Mouse (Mus musculus) left cerebral cortex, postnatal 25 days (tissue): ENCODE data around the gene Sox18. TPM values are rescaled to one million over a fixed set of nuclear protein-coding genes. Genes with fewer than 3 reads are reported as not detected.

ENCODE experiments used
- DNase-seq, 2 experiments: peaks; one replicate each; pipeline ENCODE4 v3.0.0; 2022; ENCODE audit warnings: low spot score in 2 of 2, mixed read lengths in 1 of 2
- intact Hi-C: fragments of 180-260 bp; cut with DNase I; formaldehyde crosslinking; loops from one replicate; pipeline ENCODE4 v1.15.1; 2025
- total RNA-seq, 2 experiments: library from RNA; stranded (reverse); gene quantifications; 2 replicates each; pipeline ENCODE4 v1.2.3; 2021

Sox18 gene
- total RNA-seq, 2 experiments from 2014 or later, result 10.9 to 11.4 TPM

DNA sequence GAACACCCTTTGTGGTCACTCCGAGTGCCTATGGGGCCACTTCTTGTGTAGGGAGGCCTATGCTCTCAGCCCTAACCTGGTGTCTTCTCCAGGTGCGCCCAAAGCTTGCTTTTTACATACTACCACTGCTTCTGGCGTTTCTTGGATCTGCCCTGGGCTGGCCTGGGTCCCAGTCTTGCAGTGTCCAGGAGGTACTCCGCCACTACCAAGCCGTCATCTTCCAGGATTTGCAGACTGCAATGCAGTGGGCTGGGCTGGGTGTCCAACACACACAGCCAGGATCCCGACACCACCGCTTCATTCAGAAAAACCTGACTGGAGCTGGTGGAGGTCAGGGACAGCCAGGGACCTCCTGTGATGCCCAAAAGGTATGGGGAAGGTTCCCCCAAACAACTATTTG, 12.9 kb downstream of the Sox18 start:
- no peak for DNase-seq
- intact Hi-C loops, result loop anchor here (2.0 to 5.0 kb wide), 2 partner anchors 20 to 49 kb away; no protein-coding TSS in a partner anchor

- intact Hi-C loops, result loop anchor here (5.0 kb wide), 1 partner anchor 50 kb away; no protein-coding TSS in a partner anchor
- DNase-seq, result no peak
Measured at GRCm38 (mm10) chr2:181657441-181657840, 14.0 kb downstream of the Sox18 start.

DNA sequence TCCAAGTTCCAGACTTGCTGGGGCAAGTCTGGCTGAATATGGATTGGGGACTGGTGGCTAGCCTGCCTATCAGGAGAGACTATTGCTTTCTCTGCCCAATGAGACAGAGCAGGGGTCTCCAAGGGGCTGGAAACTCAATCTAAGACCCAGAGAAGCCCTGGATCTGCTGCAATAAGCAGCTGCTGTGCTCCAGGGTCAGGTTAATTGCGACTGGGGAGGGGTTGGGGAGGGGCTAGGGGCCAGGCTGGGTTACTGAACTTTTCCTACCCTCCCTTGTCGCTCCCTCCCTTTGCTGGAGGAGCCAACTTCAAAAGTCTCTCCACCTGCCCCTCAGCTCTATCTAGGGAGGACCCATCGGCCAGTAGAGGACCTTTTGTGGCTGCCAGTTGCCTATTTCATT, 14.7 kb downstream of the Sox18 start, which contains the start of gene Gm29797:
Gene Gm29797 (plus strand): TSS at position 301 of the 400 bp plus-strand sequence.
- intact Hi-C loops, result loop anchor here (5.0 kb wide), 1 partner anchor 51 kb away; no protein-coding TSS in a partner anchor
- DNase-seq, result no peak

DNA sequence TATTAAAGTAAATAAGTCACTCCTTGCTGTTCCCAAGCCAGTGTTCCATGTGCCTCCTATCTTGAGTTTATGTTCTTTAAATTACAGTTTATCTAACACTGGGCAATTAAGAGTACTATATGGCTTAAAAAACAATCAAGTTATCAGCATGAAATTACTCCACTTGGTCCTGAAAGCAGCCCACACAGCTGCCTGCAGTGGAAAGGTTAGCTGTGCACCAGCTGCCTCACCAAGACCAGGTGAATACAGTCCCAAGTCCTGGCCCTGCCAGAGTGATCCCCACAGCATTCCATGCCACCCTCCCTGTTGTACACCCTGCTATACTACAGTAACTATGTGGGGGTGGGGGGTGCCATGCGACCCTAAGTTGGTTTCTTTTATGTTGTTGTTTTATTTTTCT, 17.9 kb downstream of the Sox18 start:
- intact Hi-C loops, result loop anchor here (5.0 kb wide), 1 partner anchor 36 kb away; no protein-coding TSS in a partner anchor
- no peak for DNase-seq

GRCm38 (mm10) chr2:181653065-181653464, 18.4 kb downstream of the Sox18 start:
- no peak for DNase-seq
- intact Hi-C loops, result loop anchor here (5.0 kb wide), 1 partner anchor 36 kb away; no protein-coding TSS in a partner anchor

GRCm38 (mm10) chr2:181648926-181649325, 22.5 kb downstream of the Sox18 start:
- intact Hi-C loops, result loop anchor here (10.0 kb wide), 1 partner anchor 196 kb away; no protein-coding TSS in a partner anchor
- no peak for DNase-seq

- intact Hi-C loops, result loop anchor here (10.0 kb wide), 1 partner anchor 198 kb away; no protein-coding TSS in a partner anchor
- no peak for DNase-seq
Measured at GRCm38 (mm10) chr2:181646626-181647472, 24.6 kb downstream of the Sox18 start.

DNA sequence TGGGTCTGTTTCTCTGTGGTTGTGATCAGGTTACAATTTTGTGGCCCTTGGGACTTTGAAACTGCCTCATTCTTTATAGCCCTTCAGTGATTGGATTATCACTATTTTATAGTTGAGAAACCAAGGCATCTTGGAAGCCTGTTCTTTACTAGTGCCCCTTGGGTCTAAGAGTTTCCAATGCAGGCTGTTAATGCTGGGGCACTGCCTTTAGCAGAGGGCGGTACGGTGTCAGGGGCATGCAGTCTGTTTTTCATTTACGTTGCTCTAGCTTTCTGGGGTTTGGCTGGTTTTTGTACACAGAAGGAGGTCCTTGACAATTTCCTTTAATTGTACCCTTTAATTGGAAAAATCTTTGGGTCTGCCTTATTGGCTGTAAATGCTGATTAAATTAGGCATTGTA, 25.8 kb downstream of the Sox18 start:
- intact Hi-C loops, result loop anchor here (10.0 kb wide), 1 partner anchor 199 kb away; no protein-coding TSS in a partner anchor

DNA sequence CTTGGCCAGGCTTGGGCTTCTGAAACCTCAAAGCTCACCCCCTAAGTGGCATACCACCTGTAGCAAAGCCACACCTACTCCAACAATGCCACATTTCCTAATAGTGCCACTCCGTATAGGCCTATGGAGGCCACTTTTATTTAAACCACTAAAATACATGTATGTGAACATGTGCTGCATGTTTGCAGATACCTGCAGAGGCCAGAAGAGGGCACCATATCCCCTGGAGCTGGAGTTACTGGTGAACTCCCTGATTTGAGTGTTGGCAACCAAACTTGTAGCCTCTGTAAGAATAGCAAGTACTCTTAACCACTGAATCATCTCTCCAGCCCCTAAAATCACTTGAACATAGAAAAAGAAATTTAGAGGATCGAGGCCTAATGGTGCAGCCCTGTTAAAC, 27.1 kb downstream of the Sox18 start:
- DNase-seq, result peak in 1 of 2 experiments; percentile 29
- intact Hi-C loops, result loop anchor here (10.0 kb wide), 1 partner anchor 200 kb away; no protein-coding TSS in a partner anchor

More for the DNA sequence above, 25.8 kb downstream of the Sox18 start:
- DNase-seq, result no peak

DNA sequence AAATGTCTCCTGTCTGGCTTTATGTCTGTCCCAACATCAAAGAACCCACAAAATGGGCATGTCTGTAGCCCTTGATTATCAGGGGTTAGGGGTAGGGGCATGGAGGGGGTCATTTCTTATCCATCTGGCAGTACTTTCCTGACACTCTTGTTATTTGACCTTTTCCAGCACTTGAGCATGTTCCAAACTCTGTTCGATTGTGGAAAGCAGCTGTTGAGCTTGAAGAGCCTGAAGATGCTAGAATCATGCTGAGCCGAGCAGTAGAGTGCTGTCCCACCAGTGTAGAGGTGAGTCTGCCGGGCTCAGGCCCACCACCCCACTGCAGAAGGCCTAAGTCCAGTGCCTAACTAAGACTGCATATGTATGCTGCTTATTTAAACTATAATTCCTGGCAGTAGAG, 35.6 kb downstream of the Sox18 start:
- DNase-seq, result no peak
- intact Hi-C loops, result no loop called here

GRCm38 (mm10) chr2:181632624-181633023, 38.8 kb downstream of the Sox18 start:
- intact Hi-C loops, result no loop called here
- no peak for DNase-seq

DNA sequence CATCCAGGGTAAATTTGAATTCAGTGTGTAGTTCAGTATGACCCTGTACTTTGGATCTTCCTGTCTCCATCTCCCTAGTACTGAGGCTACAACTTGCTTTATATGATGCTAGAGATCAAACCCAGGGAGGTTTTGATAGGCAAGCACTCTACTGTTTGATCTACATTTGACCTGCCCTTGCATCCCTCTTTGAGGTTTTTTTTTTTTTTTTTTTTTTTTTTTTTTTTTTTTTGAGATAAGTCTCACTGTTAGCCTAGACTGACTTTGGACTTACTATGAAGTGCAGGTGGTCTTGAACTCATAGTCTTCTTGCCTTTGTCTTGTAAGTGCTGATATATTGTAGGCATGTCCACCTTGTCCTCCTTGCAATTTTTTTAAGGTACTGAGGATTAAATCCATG, 43.0 kb downstream of the Sox18 start:
- intact Hi-C loops, result no loop called here
- no peak for DNase-seq

DNA sequence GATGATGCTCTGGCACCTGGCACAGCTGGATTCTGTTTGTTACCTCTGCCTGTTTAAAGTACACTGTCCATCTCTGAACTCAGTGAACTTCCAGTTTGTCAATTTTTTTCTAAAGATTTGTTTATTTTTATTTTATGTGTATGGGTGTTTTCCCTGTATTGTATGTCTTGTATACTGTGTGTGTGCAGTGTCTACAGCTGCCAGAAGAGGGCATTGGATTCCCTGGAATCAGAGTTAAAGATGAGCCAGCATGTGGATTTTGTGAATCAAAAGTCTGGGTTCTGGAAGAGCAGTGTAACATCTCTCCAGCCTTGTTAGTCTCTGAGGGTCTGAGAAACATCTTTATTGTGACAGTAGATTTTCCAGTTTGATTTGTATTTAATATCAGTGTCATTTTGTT, 48.0 kb downstream of the Sox18 start:
- DNase-seq, result peak in 1 of 2 experiments; percentile 14
- intact Hi-C loops, result no loop called here

Other genes with a start within 250 kb of the Sox18 start
- gene Zbtb46, start 212.2 kb downstream of the Sox18 start, total RNA-seq, result 10 to 100 TPM; 11.2 to 15.3 TPM
- gene Abhd16b, start 178.4 kb downstream of the Sox18 start, total RNA-seq, result not detected
- gene Tpd52l2, start 174.5 kb downstream of the Sox18 start, total RNA-seq, result 10 to 100 TPM; 74.7 to 76.8 TPM
- 100 to 1,000 TPM; 289 to 296 TPM for gene Dnajc5, start 151.2 kb downstream of the Sox18 start, total RNA-seq
- gene Uckl1, start 86.7 kb downstream of the Sox18 start, total RNA-seq, result 10 to 100 TPM; 44.2 to 50.5 TPM
- gene Prpf6, start 79.8 kb downstream of the Sox18 start, total RNA-seq, result 10 to 100 TPM; 51.0 to 51.7 TPM
- gene Zfp512b, start 78.8 kb downstream of the Sox18 start, total RNA-seq, result 10 to 100 TPM; 76.5 to 89.2 TPM
- 10 to 100 TPM; 19.4 to 20.2 TPM for gene Samd10, start 72.4 kb downstream of the Sox18 start, total RNA-seq
- gene Gm29797, start 14.6 kb downstream of the Sox18 start, total RNA-seq, result not detected
- 10 to 100 TPM; 61.9 to 63.3 TPM for gene Tcea2, start 8.7 kb upstream of the Sox18 start, total RNA-seq
- gene Rgs19, start 22.3 kb upstream of the Sox18 start, total RNA-seq, result 10 to 100 TPM; 30.2 to 35.3 TPM
- not detected for gene Lkaaear1, start 26.8 kb upstream of the Sox18 start, total RNA-seq
- 10 to 100 TPM; 56.1 to 57.3 TPM for gene Oprl1, start 43.4 kb upstream of the Sox18 start, total RNA-seq
- 10 to 100 TPM; 17.4 to 18.1 TPM for gene Myt1, start 91.7 kb upstream of the Sox18 start, total RNA-seq
- gene Pcmtd2, start 166.2 kb upstream of the Sox18 start, total RNA-seq, result 10 to 100 TPM; 78.2 to 95.2 TPM
- gene Polr3k, start 192.7 kb upstream of the Sox18 start, total RNA-seq, result 10 to 100 TPM; 30.2 to 33.4 TPM